Mouse (Mus musculus): Measurements from ENCODE around the gene Plscr5.

- TF ChIP-seq CTCF (IDR thresholded peaks at IDR 0.05) (no peak), EP300 (IDR thresholded peaks at IDR 0.05) (no peak)
Measured at GRCm38 (mm10) chr9:92252718-92253117, 60.0 kb downstream of the Plscr5 start.
